Mouse (Mus musculus): ENCODE results near the gene Ncln.

Ncln gene

DNA sequence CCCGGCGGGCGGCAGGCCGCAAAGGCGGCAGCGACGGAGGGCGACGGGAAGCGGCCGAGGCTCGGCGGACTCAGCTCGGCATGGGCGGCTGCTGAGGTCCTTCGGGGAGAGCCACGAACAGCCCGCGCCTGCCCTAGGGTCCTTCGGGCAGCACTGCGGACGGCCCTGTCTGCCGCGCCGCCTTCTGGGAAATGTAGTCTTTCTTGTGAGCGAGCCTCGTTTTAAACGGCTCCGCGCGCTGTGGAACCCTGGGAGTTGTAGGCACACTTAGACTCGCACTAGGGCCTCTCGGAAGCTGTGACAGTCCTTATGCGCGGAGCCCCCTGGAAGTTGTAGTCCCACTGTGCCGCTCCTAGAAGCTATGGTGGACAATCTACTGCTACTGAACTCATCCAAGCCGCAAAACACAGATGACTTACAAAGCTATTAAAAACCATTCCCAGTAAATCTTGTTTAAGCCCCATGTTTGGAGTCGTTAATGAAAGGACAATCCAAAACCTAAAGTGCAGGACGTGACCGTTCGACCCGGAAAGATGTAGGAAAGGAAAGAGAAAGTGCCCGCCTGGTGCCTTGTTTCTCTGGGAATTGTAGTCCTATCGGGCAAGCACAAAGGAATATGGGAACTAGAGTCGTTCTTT, at the start of gene Ncln:
Gene Ncln (minus strand): TSS at position 129 of the 638 bp plus-strand sequence.
- DNase-seq (ENCODE audit: inconsistent ontology term), result peak; percentile 97

DNA sequence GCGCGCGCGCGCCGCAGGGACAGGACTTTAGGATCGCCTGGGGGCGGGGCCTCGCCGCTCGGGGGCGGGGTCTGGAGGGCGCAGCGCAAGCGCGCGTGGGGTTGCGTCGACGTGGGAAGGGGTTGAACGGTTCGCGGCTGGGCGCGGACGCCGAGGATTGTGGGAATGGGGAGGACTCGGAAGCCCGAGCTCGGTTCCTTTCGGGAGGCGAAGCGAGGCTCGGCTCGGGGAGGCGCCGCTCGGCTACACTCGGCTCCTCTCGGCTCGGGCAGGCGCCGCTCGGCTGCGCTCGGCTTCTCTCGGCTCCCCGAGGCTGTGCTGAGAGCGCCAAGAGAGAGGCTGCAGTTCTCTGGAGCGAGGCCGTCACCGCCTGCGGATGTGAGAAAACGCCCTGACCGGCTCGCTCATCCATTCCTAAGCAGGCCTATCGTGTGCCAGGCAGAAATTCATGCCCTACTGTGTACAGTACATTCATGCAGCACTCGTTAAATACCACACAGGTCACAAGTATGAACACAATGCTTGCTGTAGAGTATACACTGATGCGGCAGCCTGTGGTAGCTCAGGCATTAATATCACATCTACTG, 49.1 kb upstream of the Ncln start, which contains the start of gene Gna11:
Gene Gna11 (minus strand): TSS at position 30 of the 587 bp plus-strand sequence.
- peak; percentile 100 for DNase-seq (ENCODE audit: inconsistent ontology term)

DNA sequence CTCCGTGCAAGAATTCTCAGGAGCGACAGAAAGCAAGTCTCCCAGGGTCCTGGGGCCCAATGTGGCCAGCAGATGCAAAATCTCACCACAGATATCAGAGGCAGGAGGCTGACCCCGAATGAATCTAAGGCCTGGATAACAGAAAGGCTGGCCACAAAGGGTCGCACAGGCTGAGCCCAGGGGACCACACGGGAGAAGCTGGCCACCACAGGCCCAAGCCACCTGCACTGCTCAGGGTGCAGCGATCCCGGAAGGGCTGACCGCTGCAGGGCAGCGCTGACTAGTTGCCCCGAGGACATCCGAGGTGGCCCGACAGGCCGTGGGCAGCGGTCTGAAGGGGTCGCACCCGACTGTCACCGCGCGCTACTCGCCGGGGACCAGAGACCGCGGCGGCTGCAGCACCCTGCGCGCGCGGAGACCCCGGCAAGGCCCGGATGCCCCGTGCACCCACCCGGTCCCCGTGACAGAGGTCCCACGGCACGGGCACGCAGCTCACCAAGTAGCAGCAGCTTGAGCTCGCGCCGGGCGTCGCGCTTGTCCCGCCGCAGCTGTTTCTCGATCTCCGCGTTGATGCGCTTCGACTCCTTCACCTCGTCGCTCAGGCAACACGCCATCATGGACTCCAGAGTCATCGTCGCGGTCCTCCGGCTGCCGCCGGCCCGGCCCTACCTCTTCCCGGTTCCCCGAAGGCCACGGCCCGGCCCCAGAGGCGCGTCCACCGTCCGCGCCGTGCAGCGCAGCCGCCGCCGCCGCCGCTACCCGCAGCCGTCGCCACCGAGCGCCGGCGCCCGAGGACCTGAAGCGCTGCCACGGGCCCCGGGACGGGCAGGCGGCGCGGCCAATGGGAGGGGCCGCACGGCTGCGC, 48.3 kb upstream of the Ncln start:
- DNase-seq (ENCODE audit: inconsistent ontology term), result no peak

DNA sequence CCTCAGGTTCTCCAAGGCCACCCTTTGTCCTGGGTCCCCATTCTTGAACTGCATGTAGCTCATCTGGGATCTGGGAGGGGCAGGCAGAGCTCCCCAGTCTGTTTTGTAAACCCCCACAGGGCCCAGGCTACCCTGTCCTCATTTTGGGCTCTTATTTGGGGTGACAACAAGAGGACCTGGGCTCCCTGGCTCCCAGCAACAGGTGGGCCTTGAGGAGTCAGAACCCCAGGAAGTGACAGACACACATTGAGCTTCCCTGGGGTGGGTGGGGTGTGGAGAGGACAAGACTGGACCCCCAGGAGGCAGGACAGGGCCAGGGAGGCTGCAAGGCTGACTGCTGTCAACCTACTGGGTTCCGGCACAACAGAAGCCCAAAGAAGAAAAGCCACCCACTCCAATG, 47.4 kb upstream of the Ncln start:
- no peak for DNase-seq (ENCODE audit: inconsistent ontology term)

DNA sequence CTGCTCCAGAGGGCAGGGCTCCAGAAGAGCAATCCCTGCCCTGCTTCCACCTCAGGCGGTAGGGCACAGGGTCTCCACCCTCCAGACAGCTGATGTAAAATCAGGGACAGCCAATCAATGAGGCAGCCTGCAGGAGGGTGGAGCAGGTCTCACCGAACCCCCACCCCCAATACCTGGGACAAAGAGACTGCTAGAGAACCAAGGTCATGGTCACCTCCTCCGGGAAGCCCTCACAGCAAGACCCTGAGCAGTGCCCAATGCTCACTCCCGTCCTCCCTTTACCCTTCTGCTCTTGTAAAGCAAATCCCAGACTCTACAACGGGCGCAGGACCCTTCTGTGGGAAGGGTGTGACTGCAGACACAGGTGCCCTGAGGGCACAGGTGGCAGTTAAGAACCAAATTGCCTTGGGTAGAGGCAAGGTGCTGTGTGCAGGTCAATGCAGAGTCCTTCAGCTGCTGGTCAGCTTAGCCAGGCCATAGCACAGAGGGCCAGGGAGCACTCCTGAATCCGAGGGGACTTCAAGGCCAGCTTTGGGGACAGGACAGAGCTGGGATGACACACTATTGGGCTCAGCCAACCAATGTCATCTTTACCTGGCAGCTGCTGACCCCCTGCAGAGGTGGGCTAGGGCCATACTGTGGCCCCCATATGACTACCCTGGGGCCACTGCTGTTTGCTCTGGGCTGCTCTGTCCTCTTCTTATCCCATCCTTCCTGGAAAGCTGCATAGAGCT, 46.7 kb upstream of the Ncln start:
- no peak for DNase-seq (ENCODE audit: inconsistent ontology term)

DNA sequence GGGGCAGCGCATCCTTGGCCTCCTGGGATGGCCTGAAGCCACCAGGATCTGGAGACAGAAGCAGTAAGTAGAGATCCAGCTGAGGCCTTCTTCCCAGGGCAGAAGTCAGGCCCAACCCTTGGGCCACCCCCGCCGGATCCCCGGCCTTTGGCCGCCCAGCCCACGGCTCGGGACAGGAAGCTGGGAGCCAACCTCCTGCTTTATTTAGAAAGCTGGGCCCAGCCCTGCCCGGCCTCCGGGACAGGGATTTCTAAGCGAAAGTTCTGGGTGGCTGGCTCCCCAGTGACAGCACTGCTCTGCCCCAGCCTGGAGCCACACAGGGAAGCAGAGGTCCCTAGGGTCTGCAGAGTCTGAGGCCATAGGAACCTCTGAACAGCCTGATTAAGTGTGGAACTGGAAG, 45.6 kb upstream of the Ncln start:
- DNase-seq (ENCODE audit: inconsistent ontology term), result no peak

- DNase-seq (ENCODE audit: inconsistent ontology term), result no peak
Observed at GRCm38 (mm10) chr10:81541363-81541762, 45.2 kb upstream of the Ncln start.

DNA sequence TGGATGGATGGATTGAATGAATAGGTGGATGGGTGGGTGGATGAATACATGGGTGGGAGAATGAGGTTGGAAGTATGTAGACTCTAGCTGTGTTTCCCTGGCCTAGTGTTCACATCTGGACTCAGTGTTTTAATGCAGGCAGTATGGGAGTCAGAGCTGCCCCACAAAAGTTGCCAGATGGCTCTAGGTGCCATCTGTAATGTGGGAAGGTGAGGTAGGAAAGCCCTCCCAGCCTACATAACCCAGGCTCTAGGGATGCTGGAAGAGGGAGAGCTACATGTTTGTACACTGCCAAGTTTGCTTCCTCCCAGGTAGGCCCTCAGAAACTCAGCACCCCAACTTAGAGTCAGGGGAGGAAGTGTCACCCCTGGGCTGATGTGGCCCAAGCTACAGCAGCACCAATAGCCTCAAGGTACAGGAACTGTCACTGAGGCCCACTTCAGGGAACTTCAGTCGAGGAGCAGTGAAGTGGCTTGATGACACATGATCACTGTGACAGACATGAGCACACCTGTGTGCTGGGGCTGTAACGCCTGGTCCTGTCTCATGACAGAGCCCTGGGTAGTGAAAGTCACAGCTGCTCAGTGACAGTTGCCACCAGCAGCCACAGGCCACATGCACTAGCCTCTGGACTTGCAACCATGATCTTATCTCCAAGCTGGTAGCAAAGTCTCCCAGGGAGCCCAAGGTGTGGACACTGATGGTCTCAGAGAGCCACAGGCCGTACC, 42.3 kb upstream of the Ncln start:
- no peak for DNase-seq (ENCODE audit: inconsistent ontology term)

GRCm38 (mm10) chr10:81537429-81537828, 41.2 kb upstream of the Ncln start:
- DNase-seq (ENCODE audit: inconsistent ontology term), result no peak

- no peak for DNase-seq (ENCODE audit: inconsistent ontology term)
Observed at GRCm38 (mm10) chr10:81536734-81537133, 40.5 kb upstream of the Ncln start.

- no peak for DNase-seq (ENCODE audit: inconsistent ontology term)
Observed at GRCm38 (mm10) chr10:81534826-81535225, 38.6 kb upstream of the Ncln start.

DNA sequence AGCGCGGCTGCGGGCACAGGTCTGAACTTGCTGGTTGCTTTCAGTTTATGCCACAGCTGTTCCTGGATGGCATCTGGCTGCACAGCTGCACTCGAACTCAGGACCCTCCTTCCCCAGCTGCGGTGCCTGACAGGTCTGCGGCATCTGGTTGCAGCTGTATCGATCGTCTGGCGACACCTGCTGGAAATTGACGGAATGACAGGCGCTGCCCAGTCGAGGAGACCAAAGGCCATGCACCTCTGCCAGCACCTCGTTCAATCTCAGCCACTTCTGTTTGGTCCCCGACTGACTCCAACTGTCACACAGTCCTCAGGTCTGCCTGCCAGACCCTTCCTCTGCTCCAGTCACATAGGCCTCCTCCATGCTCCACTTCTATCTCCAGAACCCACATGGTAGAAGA, 30.6 kb upstream of the Ncln start:
- peak; percentile 31 for DNase-seq (ENCODE audit: inconsistent ontology term)

DNA sequence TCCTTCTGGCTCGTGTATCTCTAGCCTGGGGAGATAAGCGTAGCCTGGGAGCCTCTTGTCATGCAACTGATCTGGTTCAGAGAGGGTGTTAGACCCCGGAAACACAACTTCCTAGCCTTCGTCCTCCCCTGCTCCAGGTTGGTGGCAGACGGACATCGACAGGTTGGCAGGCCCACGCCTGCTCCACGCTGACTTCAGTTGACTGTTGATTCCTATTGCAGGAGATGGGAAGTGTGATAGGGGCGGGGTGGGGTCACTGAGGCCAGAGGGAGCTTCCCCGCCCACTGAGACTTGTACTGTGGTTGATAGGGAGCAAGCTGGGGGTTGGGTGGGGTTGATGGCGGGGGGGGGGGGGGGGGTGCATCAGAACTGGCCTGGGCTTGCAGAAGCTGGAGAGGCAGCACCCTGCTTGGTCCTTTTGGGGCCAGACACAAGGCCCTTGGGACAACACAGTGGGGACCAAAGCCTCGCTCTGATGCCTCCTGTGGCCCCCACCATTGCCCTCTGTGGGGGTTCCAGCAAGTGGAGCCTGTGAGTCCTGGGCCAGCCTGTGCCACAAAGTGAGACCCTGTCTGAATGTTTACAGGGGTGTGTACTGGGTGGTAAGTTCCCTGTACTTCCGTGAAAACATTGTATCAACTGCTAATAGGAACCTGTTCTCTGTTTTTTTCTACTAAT, 29.0 kb upstream of the Ncln start:
- no peak for DNase-seq (ENCODE audit: inconsistent ontology term)

DNA sequence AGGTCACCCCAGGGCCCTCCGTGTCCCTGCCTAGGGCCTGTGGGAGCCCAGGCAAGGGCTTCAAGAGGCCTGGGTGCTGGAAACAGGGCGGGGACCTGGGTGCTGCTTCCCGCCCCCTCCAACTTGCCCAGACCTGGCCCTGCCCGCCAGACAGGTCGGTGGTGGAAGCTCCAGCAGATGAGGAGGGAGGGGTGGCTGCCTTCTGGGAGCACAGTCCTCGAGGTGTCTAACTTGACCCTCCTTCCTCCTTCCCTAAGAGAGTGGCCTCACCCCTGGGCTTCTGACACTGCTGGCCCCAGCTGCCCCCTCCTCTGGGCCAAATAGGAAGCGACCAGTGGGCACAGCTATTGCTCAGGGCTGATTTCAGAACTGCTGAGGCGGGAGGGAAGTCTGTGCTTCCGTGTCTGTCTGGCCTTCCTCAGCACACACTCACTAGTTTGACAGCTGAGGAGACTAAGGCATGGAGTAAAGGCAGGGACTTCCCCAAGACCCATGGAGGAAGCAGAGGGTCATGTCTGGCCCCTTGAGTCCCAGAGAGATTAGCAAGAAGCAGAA, 27.9 kb upstream of the Ncln start, which contains the start of gene Gna15:
Gene Gna15 (minus strand): TSS at position 175 of the 555 bp plus-strand sequence.
- no peak for DNase-seq (ENCODE audit: inconsistent ontology term)

GRCm38 (mm10) chr10:81523570-81523969, 27.4 kb upstream of the Ncln start:
- DNase-seq (ENCODE audit: inconsistent ontology term), result peak; percentile 36

DNA sequence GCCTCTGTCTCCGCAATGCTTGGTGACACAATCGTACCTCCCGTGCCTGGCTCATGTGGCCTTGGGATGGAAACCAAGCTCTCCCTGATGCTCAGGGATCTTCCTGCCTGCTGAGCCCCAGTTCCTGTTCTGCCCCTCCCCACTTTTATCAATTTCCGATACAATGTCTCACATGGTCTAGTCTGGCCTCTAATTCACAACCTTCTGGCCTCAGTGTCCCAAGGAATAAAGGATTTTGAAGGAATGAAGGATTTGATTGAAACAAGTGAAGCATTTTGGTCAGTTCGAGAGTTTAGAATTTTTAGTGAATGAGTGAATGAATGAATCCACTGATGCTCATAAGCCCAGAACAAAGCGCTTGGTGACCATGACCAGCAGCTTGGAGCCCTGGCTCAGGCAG, 26.9 kb upstream of the Ncln start:
- DNase-seq (ENCODE audit: inconsistent ontology term), result no peak

DNA sequence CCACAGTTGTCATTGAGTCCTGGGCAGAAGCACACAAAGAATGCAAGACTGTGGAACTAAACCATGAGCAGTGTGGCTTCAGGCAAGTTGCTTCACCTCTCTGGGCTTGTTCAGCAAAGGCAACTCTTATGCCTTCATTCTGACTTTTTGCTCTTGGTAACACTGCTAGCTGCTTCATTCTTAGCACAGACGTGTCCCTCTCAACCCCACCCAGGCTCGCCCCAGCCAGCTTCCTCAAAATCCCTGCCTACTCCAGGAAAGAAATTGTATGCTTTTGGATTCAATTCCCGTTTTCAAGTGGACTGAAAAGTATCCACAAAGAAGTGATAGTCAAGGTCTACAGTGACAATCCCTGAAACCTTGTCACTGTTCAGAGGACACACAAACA, 23.8 kb upstream of the Ncln start:
- DNase-seq (ENCODE audit: inconsistent ontology term), result no peak

DNA sequence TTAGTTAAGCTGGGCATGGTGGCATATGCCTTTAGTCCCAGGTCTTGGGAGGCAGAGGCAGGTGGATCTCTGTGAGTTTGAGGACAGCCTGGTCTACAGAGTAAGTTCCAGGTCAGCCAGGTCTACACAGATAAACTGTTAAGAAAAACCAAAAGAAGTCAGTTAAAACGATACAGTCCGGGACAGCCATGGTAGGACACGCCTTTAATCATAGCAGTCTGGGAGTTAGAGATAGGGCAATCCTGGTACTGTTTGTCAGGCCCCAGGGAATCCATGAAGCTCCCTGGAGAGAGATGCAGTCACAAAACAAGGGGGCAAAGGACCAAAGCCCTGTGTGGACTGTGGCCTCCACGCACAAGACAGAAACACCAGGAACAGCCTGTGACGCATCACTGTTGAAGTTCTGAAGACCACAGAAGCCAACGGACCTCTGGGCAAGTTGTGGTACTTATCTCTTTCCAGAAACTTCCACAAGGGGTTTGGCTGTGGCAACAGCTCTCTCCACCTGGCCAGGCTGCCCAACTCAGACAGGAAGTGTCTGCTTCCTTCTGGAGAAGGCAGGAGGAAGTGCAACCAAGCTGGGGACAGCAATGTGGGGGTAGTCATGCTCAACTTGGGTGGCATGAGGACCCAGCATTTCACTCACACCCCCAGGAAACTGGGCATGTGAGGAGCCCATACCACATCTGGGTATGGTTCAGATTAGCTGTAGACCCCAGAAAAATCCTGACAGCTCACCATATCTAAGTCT, 23.2 kb upstream of the Ncln start:
- no peak for DNase-seq (ENCODE audit: inconsistent ontology term)

DNA sequence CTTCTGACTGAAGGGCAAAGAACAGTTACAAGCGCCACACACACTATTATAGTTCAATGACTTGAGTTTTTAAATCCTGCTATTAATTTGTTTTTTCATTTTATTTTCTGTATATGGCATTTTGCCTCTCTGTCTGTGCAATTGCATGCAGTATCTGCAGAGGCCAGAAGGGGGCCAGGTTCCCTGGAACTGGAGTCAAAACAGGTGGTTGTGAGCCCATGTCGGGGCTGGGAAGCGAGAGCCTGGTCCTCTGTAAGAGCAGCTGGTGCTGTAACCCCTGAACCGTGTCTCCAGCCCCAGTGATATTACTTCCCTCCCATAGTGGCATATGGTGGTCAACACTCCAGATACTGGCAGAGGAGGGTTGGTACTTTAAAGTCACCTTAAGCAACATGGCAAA, 22.4 kb upstream of the Ncln start:
- DNase-seq (ENCODE audit: inconsistent ontology term), result peak; percentile 54

DNA sequence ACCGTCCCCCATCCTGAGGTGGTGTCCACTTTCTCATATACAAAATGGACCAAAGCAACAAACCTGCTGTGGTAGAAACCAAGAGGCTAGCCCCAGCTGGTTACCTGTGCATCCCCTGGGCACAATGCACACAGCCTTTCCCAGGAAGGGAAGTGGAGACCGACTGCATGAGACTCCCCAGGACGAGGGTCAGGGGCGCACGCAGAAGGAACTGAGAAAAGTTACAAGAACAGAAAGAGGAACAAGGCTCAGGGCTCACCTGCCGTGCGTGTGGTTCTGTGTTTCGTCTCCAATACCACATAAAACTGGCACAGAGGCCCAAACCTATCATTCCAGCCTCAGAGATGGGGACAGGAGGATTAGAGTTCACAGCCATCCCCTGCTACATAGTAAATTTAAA, 21.0 kb upstream of the Ncln start:
- DNase-seq (ENCODE audit: inconsistent ontology term), result no peak

Data from Muller cell, postnatal 12 days (primary cell).